Mouse (Mus musculus): ENCODE data around the gene Cox19.

GRCm38 (mm10) chr5:139349713-139350112 lies 1.5 kb downstream of the Cox19 start:
- TF ChIP-seq CTCF (IDR thresholded peaks at IDR 0.05; ENCODE audit: borderline replicate concordance, insufficient read depth, low read length) (no peak), POLR2A (IDR thresholded peaks at IDR 0.05; ENCODE audit: low read depth, low read length) (no peak)
